Mouse (Mus musculus): Measurements from ENCODE around the gene Gm11096.

Gm11096 gene

GRCm38 (mm10) chr17:81481843-81482490 lies 40.4 kb downstream of the Gm11096 start:
- no peak for DNase-seq

GRCm38 (mm10) chr17:81486388-81486787 lies 44.8 kb downstream of the Gm11096 start:
- no peak for DNase-seq
